Mouse (Mus musculus) intestine, postnatal 0 days (tissue): ENCODE measurements around the gene Glyr1. TPM values are rescaled to one million over a fixed set of nuclear protein-coding genes. Genes with fewer than 3 reads are reported as not detected.

ENCODE experiments used
- ATAC-seq: fragments of 200-750 bp; cut with Nextera tagmentation; 2 replicates; pipeline ENCODE4 v1.8.0; 2017; ENCODE audit warnings: mild to moderate bottlenecking, moderate TSS enrichment, moderate library complexity
- H3K27ac ChIP-seq: fragments of 300-500 bp; sonication (generic); 2 replicates; pipeline ENCODE4 v1.5.1; 2014; ENCODE audit warnings: mild to moderate bottlenecking, low read depth, low read length, moderate library complexity
- H3K27me3 ChIP-seq: fragments of 300-500 bp; sonication (generic); replicated peaks from 2 replicates; pipeline ENCODE4 v1.6.1; 2014; ENCODE audit warnings: low read length, mixed read lengths; ENCODE audit not compliant: control insufficient read depth, insufficient read depth
- H3K36me3 ChIP-seq: fragments of 300-500 bp; sonication (generic); 2 replicates; pipeline ENCODE4 v1.6.1; 2014; ENCODE audit warnings: mild to moderate bottlenecking, moderate library complexity; ENCODE audit not compliant: control insufficient read depth, insufficient read depth
- H3K4me1 ChIP-seq: fragments of 300-500 bp; sonication (generic); replicated peaks from 2 replicates; pipeline ENCODE4 v1.6.1; 2014; ENCODE audit warnings: antibody characterized with exemption, low read length, mixed read lengths; ENCODE audit not compliant: control insufficient read depth, insufficient read depth
- H3K4me2 ChIP-seq: fragments of 300-500 bp; sonication (generic); replicated peaks from 2 replicates; pipeline ENCODE4 v1.6.1; 2014; ENCODE audit warnings: low read depth, mild to moderate bottlenecking, moderate library complexity
- H3K4me3 ChIP-seq: fragments of 300-500 bp; sonication (generic); 2 replicates; pipeline ENCODE4 v1.5.1; 2014; ENCODE audit warnings: low read depth, low read length
- H3K9ac ChIP-seq: fragments of 300-500 bp; sonication (generic); 2 replicates; pipeline ENCODE4 v1.6.1; 2014; ENCODE audit warnings: mild to moderate bottlenecking, low read depth, low read length
- H3K9me3 ChIP-seq: fragments of 300-500 bp; sonication (generic); 2 replicates; pipeline ENCODE4 v1.6.1; 2016; ENCODE audit warnings: mixed run types; ENCODE audit not compliant: control insufficient read depth
- CTCF ChIP-seq: sonication (generic); IDR thresholded peaks from 2 replicates; pipeline ENCODE4 v1.5.1; 2016; ENCODE audit warnings: low read depth, mild to moderate bottlenecking, control low read depth, antibody characterized with exemption, moderate library complexity
- WGBS: fragments of 180-500 bp; shearing (Covaris S2); extraction: QIAGEN DNeasy Blood & Tissue Kit; methylation state at CpG from one replicate; pipeline ENCODE4 v1.1.7; 2014; 5-methylcytosine and 5-hydroxymethylcytosine counted together
- polyA plus RNA-seq: library from polyadenylated mRNA; unstranded; fragments of >200 nt; fragmentation: Nextera tagmentation; extraction: Ambion mirVana; gene quantifications from 2 replicates; pipeline ENCODE4 v1.2.1, GENCODE M21; 2015

Glyr1 gene
- polyA plus RNA-seq, 1 experiment from 2014 or later: 65.3 TPM

- H3K27ac ChIP-seq: peak within 1 kb of the TSS; percentile 64
- peak; percentile 55 for TF ChIP-seq CTCF
- peak within 1 kb of the TSS; percentile 82 for H3K4me2 ChIP-seq
- no peaks in the 10 kb centered on the region for H3K9me3 ChIP-seq
- peak within 1 kb of the TSS; percentile 58 for H3K9ac ChIP-seq
- peaks cover 52% of the 10 kb centered on the region for H3K36me3 ChIP-seq
- under 1% methylated on average over 62 of the region's 63 CpGs for WGBS
- H3K4me1 ChIP-seq: no peaks in the 10 kb centered on the region
- no peaks in the 10 kb centered on the region for H3K27me3 ChIP-seq
- ATAC-seq: peak; percentile 97
- peak within 1 kb of the TSS; percentile 53 for H3K4me3 ChIP-seq
Observed at GRCm38 (mm10) chr16:5013054-5013838, 36.4 kb downstream of the Glyr1 start, which contains the start of gene Rogdi. Gene Rogdi, minus strand, starts transcription at chr16:5013553.

- Histone ChIP-seq H3K4me1 (no peaks in the 10 kb centered on the region), H3K27me3 (no peaks in the 10 kb centered on the region), H3K27ac (peak overlapping the region; percentile 64), H3K36me3 (peaks cover 43% of the 10 kb centered on the region), H3K9ac (no peak overlapping the region), H3K4me3 (peak overlapping the region; percentile 53), H3K4me2 (peak overlapping the region; percentile 82), H3K9me3 (no peaks in the 10 kb centered on the region)
- no peak for ATAC-seq
- 39% methylated on average over 13 of the region's 13 CpGs for WGBS
- no peak for TF ChIP-seq CTCF
Observed at GRCm38 (mm10) chr16:5012036-5013005, 37.3 kb downstream of the Glyr1 start.

- 85% methylated on average over 7 of the region's 7 CpGs for WGBS
- no peak for TF ChIP-seq CTCF
- H3K27ac ChIP-seq: no peak overlapping the region
- ATAC-seq: no peak
- no peaks in the 10 kb centered on the region for H3K9me3 ChIP-seq
- no peaks in the 10 kb centered on the region for H3K27me3 ChIP-seq
- H3K4me1 ChIP-seq: no peaks in the 10 kb centered on the region
- H3K36me3 ChIP-seq: peaks cover 32% of the 10 kb centered on the region
- no peak overlapping the region for H3K4me3 ChIP-seq
- no peak overlapping the region for H3K9ac ChIP-seq
- H3K4me2 ChIP-seq: no peak overlapping the region
Observed at GRCm38 (mm10) chr16:5011285-5011684, 38.4 kb downstream of the Glyr1 start.

- Histone ChIP-seq H3K9me3 (no peaks in the 10 kb centered on the region), H3K4me1 (no peaks in the 10 kb centered on the region), H3K9ac (no peak overlapping the region), H3K4me2 (no peak overlapping the region), H3K27ac (no peak overlapping the region), H3K4me3 (no peak overlapping the region), H3K36me3 (peaks cover 24% of the 10 kb centered on the region), H3K27me3 (no peaks in the 10 kb centered on the region)
- ATAC-seq: no peak
- TF ChIP-seq CTCF: no peak
- 82% methylated on average over 10 of the region's 10 CpGs for WGBS
Observed at GRCm38 (mm10) chr16:5010371-5010935, 39.2 kb downstream of the Glyr1 start.

GRCm38 (mm10) chr16:5008076-5008475, 41.6 kb downstream of the Glyr1 start:
- H3K4me2 ChIP-seq: peak overlapping the region; percentile 68
- peak; percentile 34 for TF ChIP-seq CTCF
- WGBS: 45% methylated on average over 12 of the region's 12 CpGs
- no peak for ATAC-seq
- H3K4me1 ChIP-seq: no peaks in the 10 kb centered on the region
- peak overlapping the region; percentile 40 for H3K4me3 ChIP-seq
- H3K36me3 ChIP-seq: peaks cover 13% of the 10 kb centered on the region; the same call in 1 of the 2 replicates
- no peaks in the 10 kb centered on the region for H3K27me3 ChIP-seq
- H3K9me3 ChIP-seq: no peaks in the 10 kb centered on the region
- H3K9ac ChIP-seq: peak overlapping the region; percentile 46
- peak overlapping the region; percentile 83 for H3K27ac ChIP-seq
